Mouse (Mus musculus): Measurements from ENCODE around the gene Olfr71. TPM values are rescaled to one million over a fixed set of nuclear protein-coding genes. Genes with fewer than 3 reads are reported as not detected.

Olfr71 gene
- polyA plus RNA-seq, 1 experiment from 2014 or later: not detected

DNA sequence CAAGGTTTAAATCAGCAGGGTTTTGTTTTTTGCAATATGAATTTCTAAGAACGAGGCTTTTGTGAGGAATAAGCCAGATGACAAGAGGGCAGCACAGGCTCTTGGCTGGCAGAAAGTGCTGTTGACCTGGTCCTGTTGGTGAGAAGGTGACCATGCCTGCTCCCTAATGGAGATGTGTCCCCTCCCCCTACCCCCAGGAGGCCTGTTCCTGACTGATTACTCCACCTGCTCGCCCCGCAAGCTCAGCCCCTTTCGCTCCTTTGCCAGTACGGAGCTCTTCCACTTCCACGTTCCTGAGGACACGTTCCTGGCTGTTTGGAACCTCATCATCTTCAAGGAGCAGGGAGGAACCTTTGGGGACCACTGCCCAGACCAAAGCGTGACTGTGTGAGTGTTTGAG, 36.4 kb downstream of the Olfr71 start:
- H3K27me3 ChIP-seq (ENCODE audit: insufficient read depth, low read length): 0 out of 2 replicates have a peak, but pooled peaks cover 5% of the 10 kb centered on the region
- no peak for ATAC-seq
- H3K4me2 ChIP-seq (ENCODE audit: low read depth, low read length): no peak overlapping the region
- no peaks in the 10 kb centered on the region for H3K9me3 ChIP-seq (ENCODE audit: low read length)
- no peak overlapping the region for H3K4me3 ChIP-seq (ENCODE audit: low read depth, low read length)
- DNase-seq: no peak
- WGBS (ENCODE audit: insufficient replicate concordance): 72% methylated on average over 8 of the region's 8 CpGs
- TF ChIP-seq EP300 (IDR thresholded peaks at IDR 0.05; ENCODE audit: low read depth) (no peak), CTCF (IDR thresholded peaks at IDR 0.05; ENCODE audit: low read depth) (no peak)
- no peak overlapping the region for H3K27ac ChIP-seq (ENCODE audit: low read depth)
- H3K36me3 ChIP-seq (replicated peaks; ENCODE audit: insufficient read depth, low read length): no peaks in the 10 kb centered on the region
- peaks cover 8% of the 10 kb centered on the region for H3K4me1 ChIP-seq (ENCODE audit: insufficient read depth)
- no peak overlapping the region for H3K9ac ChIP-seq (replicated peaks)

DNA sequence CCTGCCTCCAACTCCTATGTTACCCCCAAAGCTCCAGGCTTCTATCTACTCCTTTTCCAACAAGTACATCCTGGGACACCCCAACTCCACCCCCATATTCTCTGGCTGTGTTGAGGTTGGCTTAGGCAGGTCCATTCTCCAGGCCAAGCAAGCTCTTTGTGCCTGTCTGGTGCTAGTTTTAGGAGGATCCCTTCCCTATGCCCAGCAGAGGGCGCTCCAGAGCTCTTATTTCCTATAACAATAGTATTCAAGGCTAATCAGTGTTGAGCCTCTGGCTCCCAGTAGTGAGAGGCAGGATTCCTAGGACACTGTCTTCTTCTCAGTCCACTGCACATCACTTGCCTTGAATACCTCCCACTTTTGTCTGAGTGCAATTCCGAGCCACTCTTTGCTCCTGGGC, 38.0 kb downstream of the Olfr71 start:
- ATAC-seq (no peak), DNase-seq (peak; percentile 88)
- TF ChIP-seq EP300 (IDR thresholded peaks at IDR 0.05; ENCODE audit: low read depth) (no peak), CTCF (IDR thresholded peaks at IDR 0.05; ENCODE audit: low read depth) (peak; percentile 86)
- Histone ChIP-seq H3K4me3 (ENCODE audit: low read depth, low read length) (no peak overlapping the region), H3K4me1 (ENCODE audit: insufficient read depth) (peaks cover 10% of the 10 kb centered on the region), H3K27me3 (ENCODE audit: insufficient read depth, low read length) (0 out of 2 replicates have a peak, but pooled peaks cover 11% of the 10 kb centered on the region), H3K9me3 (ENCODE audit: low read length) (no peaks in the 10 kb centered on the region), H3K36me3 (replicated peaks; ENCODE audit: insufficient read depth, low read length) (no peaks in the 10 kb centered on the region), H3K4me2 (ENCODE audit: low read depth, low read length) (no peak overlapping the region), H3K27ac (ENCODE audit: low read depth) (no peak overlapping the region), H3K9ac (replicated peaks) (no peak overlapping the region)
- WGBS (ENCODE audit: insufficient replicate concordance): 10% methylated on average over 2 of the region's 2 CpGs

DNA sequence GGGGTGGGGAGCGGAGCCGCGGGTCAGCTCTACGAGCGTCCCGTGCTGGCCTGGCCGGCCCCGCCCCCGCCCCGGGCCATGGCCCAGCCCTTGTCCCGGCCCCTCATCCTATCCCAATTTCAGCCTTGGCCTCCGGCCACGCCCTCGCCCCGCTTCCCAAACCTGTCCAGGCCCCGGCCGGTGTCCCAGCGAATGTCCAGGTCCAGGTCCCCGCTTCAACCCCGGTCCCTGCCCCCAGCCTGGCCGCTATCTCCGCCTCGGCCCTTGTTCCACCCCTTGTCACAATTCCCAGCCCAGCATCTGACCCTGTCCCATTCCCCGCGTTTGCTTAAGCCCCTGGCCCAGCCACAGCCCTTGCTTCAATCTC, 40.6 kb downstream of the Olfr71 start:
- ATAC-seq (peak; percentile 85), DNase-seq (no peak)
- Histone ChIP-seq H3K9ac (replicated peaks) (peak overlapping the region; percentile 69), H3K27me3 (ENCODE audit: insufficient read depth, low read length) (peaks cover 25% of the 10 kb centered on the region; the same call in 1 of the 2 replicates), H3K9me3 (ENCODE audit: low read length) (no peaks in the 10 kb centered on the region), H3K4me1 (ENCODE audit: insufficient read depth) (peaks cover 10% of the 10 kb centered on the region), H3K36me3 (replicated peaks; ENCODE audit: insufficient read depth, low read length) (no peaks in the 10 kb centered on the region), H3K4me2 (ENCODE audit: low read depth, low read length) (peak overlapping the region; percentile 87), H3K27ac (ENCODE audit: low read depth) (no peak overlapping the region), H3K4me3 (ENCODE audit: low read depth, low read length) (peak overlapping the region; percentile 79)
- WGBS (ENCODE audit: insufficient replicate concordance): under 1% methylated on average over 24 of the region's 25 CpGs
- TF ChIP-seq CTCF (IDR thresholded peaks at IDR 0.05; ENCODE audit: low read depth): no peak
- TF ChIP-seq EP300 (IDR thresholded peaks at IDR 0.05; ENCODE audit: low read depth): no peak

DNA sequence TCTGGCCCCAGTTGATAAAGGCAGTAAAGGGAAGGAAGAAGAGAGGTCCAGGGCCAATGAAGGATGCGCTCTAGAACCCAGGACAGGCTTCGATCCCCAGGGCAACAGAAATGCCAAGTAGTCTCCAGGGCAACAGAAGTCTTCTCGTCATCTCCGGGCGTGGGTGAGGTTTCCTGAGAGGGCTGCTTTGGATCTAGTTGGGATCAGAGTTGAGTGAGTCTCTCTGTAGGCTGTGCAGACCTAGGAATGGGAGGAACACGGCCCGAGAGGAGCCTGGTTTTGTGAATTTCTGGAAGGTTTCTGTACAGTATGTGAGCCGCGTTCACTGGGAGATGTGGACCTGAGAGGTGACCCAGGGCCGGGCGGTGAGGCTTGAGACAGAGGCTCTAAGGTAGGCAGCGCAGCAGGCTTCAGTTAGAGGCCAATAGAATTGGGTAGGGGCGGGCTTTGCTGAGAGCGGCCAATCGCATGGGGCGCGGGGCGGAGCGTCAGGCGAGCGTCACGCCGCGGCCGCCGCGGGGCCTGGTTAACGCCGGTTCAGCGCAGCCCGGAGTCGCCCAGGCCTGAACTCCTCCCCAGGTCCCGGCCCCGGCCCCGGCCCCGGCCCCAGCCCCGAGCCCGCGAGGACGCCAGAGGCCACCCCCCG, 41.1 kb downstream of the Olfr71 start, which contains the start of the genes Tmem8b and Fam221b:
Gene Tmem8b (plus strand): TSS at position 190 of the 646 bp plus-strand sequence.
Gene Fam221b (minus strand): TSS at position 364 of the 646 bp plus-strand sequence.
- peak; percentile 91 for DNase-seq
- Histone ChIP-seq H3K4me2 (ENCODE audit: low read depth, low read length) (peak within 1 kb of the TSS; percentile 87), H3K27ac (ENCODE audit: low read depth) (no peak within 1 kb of the TSS), H3K36me3 (replicated peaks; ENCODE audit: insufficient read depth, low read length) (no peaks in the 10 kb centered on the region), H3K4me1 (ENCODE audit: insufficient read depth) (peaks cover 10% of the 10 kb centered on the region), H3K9ac (replicated peaks) (peak within 1 kb of the TSS; percentile 69), H3K9me3 (ENCODE audit: low read length) (no peaks in the 10 kb centered on the region), H3K4me3 (ENCODE audit: low read depth, low read length) (peak within 1 kb of the TSS; percentile 79), H3K27me3 (ENCODE audit: insufficient read depth, low read length) (peaks cover 25% of the 10 kb centered on the region; the same call in 1 of the 2 replicates)
- TF ChIP-seq CTCF (IDR thresholded peaks at IDR 0.05; ENCODE audit: low read depth): no peak
- TF ChIP-seq EP300 (IDR thresholded peaks at IDR 0.05; ENCODE audit: low read depth): no peak
- peak; percentile 97 for ATAC-seq
- WGBS (ENCODE audit: insufficient replicate concordance): 2% methylated on average over 29 of the region's 41 CpGs

DNA sequence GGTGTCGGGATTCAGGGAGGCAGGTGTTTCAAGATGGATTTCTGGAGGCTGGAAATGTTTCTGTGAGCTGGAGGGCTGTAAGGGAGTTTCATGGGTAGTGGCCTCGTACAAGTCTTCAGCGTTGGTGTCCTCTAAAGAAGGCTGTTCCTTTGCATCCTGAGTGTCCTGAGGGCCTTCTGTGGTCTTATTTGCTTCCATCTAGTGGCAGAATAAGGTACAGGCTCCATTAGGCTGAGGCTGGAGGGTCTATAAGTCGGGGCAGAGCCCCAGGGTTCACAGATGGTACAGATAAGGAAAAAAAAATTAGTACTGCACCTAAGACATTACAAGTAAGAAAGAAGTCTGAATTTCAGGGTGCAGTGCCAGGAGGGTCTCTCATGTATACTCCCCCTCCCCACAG, 43.6 kb downstream of the Olfr71 start:
- peaks cover 41% of the 10 kb centered on the region for H3K27me3 ChIP-seq (ENCODE audit: insufficient read depth, low read length)
- H3K4me2 ChIP-seq (ENCODE audit: low read depth, low read length): no peak overlapping the region
- no peaks in the 10 kb centered on the region for H3K9me3 ChIP-seq (ENCODE audit: low read length)
- H3K27ac ChIP-seq (ENCODE audit: low read depth): no peak overlapping the region
- H3K9ac ChIP-seq (replicated peaks): no peak overlapping the region
- no peak overlapping the region for H3K4me3 ChIP-seq (ENCODE audit: low read depth, low read length)
- H3K36me3 ChIP-seq (replicated peaks; ENCODE audit: insufficient read depth, low read length): no peaks in the 10 kb centered on the region
- 12% methylated on average over 4 of the region's 4 CpGs for WGBS (ENCODE audit: insufficient replicate concordance)
- H3K4me1 ChIP-seq (ENCODE audit: insufficient read depth): peaks cover 10% of the 10 kb centered on the region
- ATAC-seq (no peak), DNase-seq (no peak)
- TF ChIP-seq CTCF (IDR thresholded peaks at IDR 0.05; ENCODE audit: low read depth): peak; percentile 62
- TF ChIP-seq EP300 (IDR thresholded peaks at IDR 0.05; ENCODE audit: low read depth): no peak

DNA sequence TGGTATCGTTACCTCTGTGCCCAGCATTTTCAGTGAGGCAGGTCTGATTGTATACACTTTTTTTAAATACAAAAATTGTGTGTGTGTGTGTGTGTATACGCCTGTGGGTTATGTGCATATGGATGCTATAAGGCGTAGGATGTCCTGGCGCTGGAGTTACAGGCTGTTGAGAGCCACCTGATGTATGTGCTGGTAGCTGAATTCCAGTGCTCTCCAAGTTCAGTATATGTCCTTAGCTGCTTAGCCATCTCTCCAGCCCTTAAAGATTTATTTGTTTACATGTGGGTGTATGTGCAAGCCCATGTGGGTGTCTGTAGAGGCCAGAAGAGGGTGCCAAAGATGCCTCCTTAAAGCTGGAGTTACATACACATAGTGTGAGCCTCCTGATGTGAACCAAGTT, 52.9 kb downstream of the Olfr71 start:
- ATAC-seq: no peak
- H3K36me3 ChIP-seq (replicated peaks; ENCODE audit: insufficient read depth, low read length): no peaks in the 10 kb centered on the region
- no peak for DNase-seq
- 70% methylated on average over 4 of the region's 4 CpGs for WGBS (ENCODE audit: insufficient replicate concordance)
- no peak overlapping the region for H3K27ac ChIP-seq (ENCODE audit: low read depth)
- H3K4me2 ChIP-seq (ENCODE audit: low read depth, low read length): peak overlapping the region; percentile 96
- TF ChIP-seq EP300 (IDR thresholded peaks at IDR 0.05; ENCODE audit: low read depth): no peak
- TF ChIP-seq CTCF (IDR thresholded peaks at IDR 0.05; ENCODE audit: low read depth): peak; percentile 34
- peaks cover 14% of the 10 kb centered on the region for H3K4me1 ChIP-seq (ENCODE audit: insufficient read depth)
- peak overlapping the region; percentile 93 for H3K4me3 ChIP-seq (ENCODE audit: low read depth, low read length)
- no peaks in the 10 kb centered on the region for H3K9me3 ChIP-seq (ENCODE audit: low read length)
- H3K9ac ChIP-seq (replicated peaks): no peak overlapping the region
- H3K27me3 ChIP-seq (ENCODE audit: insufficient read depth, low read length): 0 out of 2 replicates have a peak, but pooled peaks cover 2% of the 10 kb centered on the region
